Mouse (Mus musculus) limb, embryonic 14.5 days (tissue): Measurements from ENCODE around the gene Mon2. TPM values are rescaled to one million over a fixed set of nuclear protein-coding genes. Genes with fewer than 3 reads are reported as not detected.
A peak's percentile ranks its signal among the peaks of the same experiment; 100 is the strongest.

ENCODE experiments used
- ATAC-seq: fragments of 200-750 bp; cut with Nextera tagmentation; 2 replicates; pipeline ENCODE4 v1.8.0; 2017; ENCODE audit warnings: low read depth, moderate number of reproducible peaks, moderate TSS enrichment; ENCODE audit not compliant: low FRiP score
- DNase-seq: peaks from one replicate; pipeline ENCODE4 v3.0.0-alpha.2; 2015; ENCODE audit warnings: low spot score
- H3K27ac ChIP-seq: fragments of 300-500 bp; sonication (generic); replicated peaks from 2 replicates; pipeline ENCODE4 v1.5.1; 2014; ENCODE audit warnings: low read depth, mild to moderate bottlenecking, low read length, moderate library complexity, mixed read lengths
- H3K27me3 ChIP-seq: fragments of 300-500 bp; sonication (generic); 2 replicates; pipeline ENCODE4 v1.6.1; 2014; ENCODE audit warnings: low read length, mixed read lengths; ENCODE audit not compliant: control insufficient read depth, insufficient read depth
- H3K36me3 ChIP-seq: fragments of 300-500 bp; sonication (generic); 2 replicates; pipeline ENCODE4 v1.6.1; 2014; ENCODE audit warnings: mild to moderate bottlenecking, low read length, moderate library complexity, mixed read lengths; ENCODE audit not compliant: control insufficient read depth, insufficient read depth
- H3K4me1 ChIP-seq: fragments of 300-500 bp; sonication (generic); 2 replicates; pipeline ENCODE4 v1.6.1; 2014; ENCODE audit warnings: antibody characterized with exemption, low read length, mixed read lengths; ENCODE audit not compliant: control insufficient read depth, insufficient read depth
- H3K4me2 ChIP-seq: fragments of 300-500 bp; sonication (generic); replicated peaks from 2 replicates; pipeline ENCODE4 v1.6.1; 2014; ENCODE audit warnings: low read depth, mild to moderate bottlenecking, low read length, moderate library complexity; ENCODE audit not compliant: severe bottlenecking
- H3K4me3 ChIP-seq: fragments of 300-500 bp; sonication (generic); replicated peaks from 2 replicates; pipeline ENCODE4 v1.5.1; 2014; ENCODE audit warnings: low read length
- H3K9ac ChIP-seq: fragments of 300-500 bp; sonication (generic); 2 replicates; pipeline ENCODE4 v1.6.1; 2014; ENCODE audit warnings: mild to moderate bottlenecking, low read depth, low read length, moderate library complexity; ENCODE audit not compliant: severe bottlenecking
- H3K9me3 ChIP-seq: fragments of 300-500 bp; sonication (generic); 2 replicates; pipeline ENCODE4 v1.6.1; 2016; ENCODE audit warnings: low read length; ENCODE audit not compliant: control insufficient read depth
- POLR2A ChIP-seq: fragments of 200-500 bp; IDR thresholded peaks from 2 replicates; pipeline ENCODE4 v1.8.0; 2012; ENCODE audit warnings: inconsistent platforms, mild to moderate bottlenecking, moderate library complexity, borderline replicate concordance; ENCODE audit not compliant: insufficient read depth, insufficient read length; ENCODE audit errors: extremely low read depth
- WGBS: fragments of 180-500 bp; shearing (Covaris S2); extraction: QIAGEN DNeasy Blood & Tissue Kit; methylation state at CpG from one replicate; pipeline ENCODE4 v1.1.7; 2014; 5-methylcytosine and 5-hydroxymethylcytosine counted together
- polyA plus RNA-seq, 2 experiments: library from polyadenylated mRNA; depleted of rRNA in 1 of 2; stranded (reverse) in 1 of 2; unstranded in 1 of 2; fragments of >200 nt; fragmentation: Nextera tagmentation in 1 of 2; extraction: Ambion mirVana in 1 of 2; gene quantifications; 2 replicates each; pipeline versions ENCODE4 v1.2.1 to v1.2.3; 2012 to 2014

Gene Mon2
- polyA plus RNA-seq, 2 experiments = 46.3 to 83.3 TPM

DNA sequence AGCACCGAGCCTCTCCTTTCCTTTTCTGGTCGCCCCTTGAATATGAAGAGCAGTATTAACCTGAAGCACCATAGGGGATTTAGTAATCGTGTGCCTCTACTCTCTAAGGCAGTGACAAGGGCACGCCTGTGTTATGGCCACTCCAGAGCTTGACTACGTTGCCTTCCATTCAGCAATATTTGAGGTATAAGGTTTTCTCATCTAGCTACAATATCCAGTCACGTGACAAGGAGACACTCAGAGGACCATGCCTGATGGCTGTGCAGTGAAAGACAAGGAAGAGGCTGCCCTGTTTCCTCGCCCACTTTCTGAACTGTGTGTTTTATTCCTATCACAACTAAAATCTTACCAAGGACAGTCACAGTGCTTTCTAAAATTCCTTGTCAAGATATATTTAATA, 87.9 kb downstream of the Mon2 start:
- H3K4me2 ChIP-seq = peak overlapping the region; percentile 9; the same call in 1 of the 2 replicates
- no peaks in the 10 kb centered on the region for H3K27me3 ChIP-seq
- DNase-seq = no peak
- H3K9me3 ChIP-seq = no peaks in the 10 kb centered on the region
- H3K9ac ChIP-seq = peak overlapping the region; percentile 28; the same call in 1 of the 2 replicates
- peaks cover 19% of the 10 kb centered on the region for H3K4me1 ChIP-seq
- H3K27ac ChIP-seq = no peak overlapping the region
- H3K4me3 ChIP-seq = no peak overlapping the region
- ATAC-seq = no peak
- H3K36me3 ChIP-seq = peaks cover 15% of the 10 kb centered on the region
- TF ChIP-seq POLR2A = no peak
- 74% methylated on average over 7 of the region's 7 CpGs for WGBS

DNA sequence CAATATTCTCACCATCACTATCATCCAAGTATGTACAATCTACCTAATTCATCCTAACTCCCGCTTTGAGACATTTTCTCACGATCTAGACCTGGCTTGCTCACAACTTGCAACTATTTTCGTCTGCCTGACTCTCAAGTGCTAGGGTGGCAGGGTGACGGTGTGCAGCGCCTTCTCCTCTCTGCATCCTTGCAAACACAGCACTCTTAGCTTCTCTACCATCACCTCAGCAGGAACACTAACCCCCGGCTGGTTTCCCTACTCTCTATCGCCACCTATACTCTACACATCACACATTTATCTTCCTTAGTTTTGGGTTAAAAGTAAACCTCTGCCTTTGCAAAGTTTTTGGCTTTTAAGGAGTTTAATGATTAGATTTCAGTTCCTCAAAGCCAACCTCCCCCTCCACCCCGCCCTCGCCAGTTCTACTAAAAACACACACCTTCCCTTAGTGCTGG, 88.6 kb downstream of the Mon2 start:
- peak overlapping the region; percentile 9 for H3K4me2 ChIP-seq
- 0 out of 2 replicates have a peak overlapping the region, but pooled peaks have one; percentile 33 for H3K27ac ChIP-seq
- DNase-seq (peak; percentile 70), ATAC-seq (no peak)
- no peaks in the 10 kb centered on the region for H3K27me3 ChIP-seq
- H3K4me3 ChIP-seq = no peak overlapping the region
- WGBS = 20% methylated on average over 9 of the region's 9 CpGs
- no peak for TF ChIP-seq POLR2A
- peak overlapping the region; percentile 28; the same call in 1 of the 2 replicates for H3K9ac ChIP-seq
- peaks cover 23% of the 10 kb centered on the region for H3K4me1 ChIP-seq
- H3K9me3 ChIP-seq = no peaks in the 10 kb centered on the region
- peaks cover 16% of the 10 kb centered on the region for H3K36me3 ChIP-seq

DNA sequence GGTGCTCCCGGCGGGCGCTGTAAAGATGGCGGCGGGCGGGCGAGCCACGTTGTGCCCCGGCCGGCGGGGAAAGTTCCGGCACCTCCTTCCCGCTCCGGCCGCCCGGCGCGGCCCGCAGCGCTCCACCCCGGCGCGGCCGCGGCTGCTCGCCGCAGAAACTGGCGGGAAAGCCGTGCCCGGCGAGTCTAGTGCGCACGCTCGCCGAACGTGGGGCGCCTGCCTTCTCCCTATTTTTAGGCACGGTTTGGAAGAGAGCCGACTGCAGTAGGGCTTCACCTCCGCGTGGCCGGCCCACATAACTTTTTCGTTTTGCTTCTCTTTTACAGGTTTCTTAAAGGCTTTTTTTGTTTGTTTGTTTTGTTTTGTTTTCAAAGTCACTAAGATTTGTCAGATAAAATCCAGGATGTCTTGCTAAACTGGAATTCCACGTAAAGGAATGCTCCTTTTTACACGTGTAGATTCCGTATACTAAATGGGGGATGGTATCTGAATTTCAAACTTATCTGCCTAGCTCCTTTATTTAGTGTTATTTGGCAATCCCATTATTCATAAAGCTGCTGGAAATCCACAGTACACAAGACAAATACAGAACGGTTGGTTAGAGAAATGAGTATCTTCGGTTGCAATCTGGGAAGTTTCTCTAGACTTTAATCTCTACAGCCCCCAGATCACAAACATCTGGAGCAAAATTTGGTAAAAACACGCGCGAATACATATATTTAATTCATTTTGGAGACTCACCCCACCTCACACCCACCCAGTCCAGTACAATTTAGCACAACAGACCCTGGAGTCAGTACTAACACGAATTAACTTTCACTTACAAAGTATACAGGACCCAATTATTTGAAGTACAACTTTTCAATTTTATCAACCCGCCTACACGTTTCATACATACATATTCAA, 89.7 kb downstream of the Mon2 start:
- H3K9me3 ChIP-seq = no peaks in the 10 kb centered on the region
- WGBS = 9% methylated on average over 43 of the region's 54 CpGs

DNA sequence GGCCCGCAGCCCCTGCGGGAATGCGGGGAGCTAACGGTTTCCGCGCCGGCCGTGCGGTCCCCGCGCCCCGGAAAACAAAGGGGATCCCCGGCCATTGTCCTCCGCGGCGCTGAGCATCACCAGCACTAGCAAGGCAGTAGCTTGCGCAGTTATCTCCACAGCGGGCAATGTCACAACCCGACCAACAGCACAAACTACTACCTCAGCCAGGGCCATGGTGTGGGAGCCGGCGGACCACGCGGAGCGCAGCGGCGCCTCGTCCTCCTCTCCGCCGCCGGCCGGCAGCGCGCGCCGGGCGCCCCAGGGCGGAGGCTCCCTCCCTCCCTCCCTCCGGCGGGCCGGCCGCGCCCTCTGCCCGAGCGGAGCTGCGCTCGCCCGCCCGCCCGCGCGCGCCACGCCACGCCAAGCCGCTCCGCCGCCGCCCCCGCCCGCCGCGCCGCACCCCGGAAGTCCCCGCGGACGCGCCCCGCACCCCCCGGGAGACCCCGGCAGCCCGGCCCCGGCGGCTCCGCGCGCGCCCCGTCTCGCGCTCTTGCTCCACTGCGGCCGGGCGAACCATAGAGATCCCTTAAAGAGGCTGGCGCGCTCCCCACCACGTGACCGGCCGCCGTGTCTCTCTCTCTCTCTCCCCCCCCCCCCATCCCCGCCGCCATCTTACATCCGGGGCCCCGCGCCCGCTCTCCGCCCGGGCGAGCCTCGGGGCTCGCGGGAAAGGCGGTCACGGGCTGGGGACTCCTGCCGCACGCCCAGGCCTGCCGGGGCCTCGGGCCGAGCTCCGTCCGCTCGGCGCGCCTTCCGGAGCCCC, 90.6 kb downstream of the Mon2 start:
- H3K4me2 ChIP-seq = peak overlapping the region; percentile 57
- DNase-seq = peak; percentile 91
- WGBS = under 1% methylated on average over 59 of the region's 115 CpGs
- H3K27me3 ChIP-seq = no peaks in the 10 kb centered on the region
- H3K36me3 ChIP-seq = peaks cover 21% of the 10 kb centered on the region
- peak overlapping the region; percentile 98 for H3K4me3 ChIP-seq
- peak overlapping the region; percentile 100 for H3K9ac ChIP-seq
- TF ChIP-seq POLR2A = peak; percentile 17; the same call in 1 of the 2 replicates
- H3K27ac ChIP-seq = peak overlapping the region; percentile 100
- peaks cover 23% of the 10 kb centered on the region for H3K4me1 ChIP-seq
- peak; percentile 91 for ATAC-seq
- no peaks in the 10 kb centered on the region for H3K9me3 ChIP-seq

More for the DNA sequence above, 89.7 kb downstream of the Mon2 start:
- peaks cover 23% of the 10 kb centered on the region for H3K4me1 ChIP-seq
- H3K9ac ChIP-seq = peak overlapping the region; percentile 100
- TF ChIP-seq POLR2A = peak; percentile 46; the same call in 1 of the 2 replicates
- H3K4me2 ChIP-seq = peak overlapping the region; percentile 57
- peaks cover 21% of the 10 kb centered on the region for H3K36me3 ChIP-seq
- H3K27ac ChIP-seq = peak overlapping the region; percentile 100
- DNase-seq (peak; percentile 80), ATAC-seq (peak; percentile 63; the same call in 1 of the 2 replicates)
- no peaks in the 10 kb centered on the region for H3K27me3 ChIP-seq
- H3K4me3 ChIP-seq = peak overlapping the region; percentile 98

DNA sequence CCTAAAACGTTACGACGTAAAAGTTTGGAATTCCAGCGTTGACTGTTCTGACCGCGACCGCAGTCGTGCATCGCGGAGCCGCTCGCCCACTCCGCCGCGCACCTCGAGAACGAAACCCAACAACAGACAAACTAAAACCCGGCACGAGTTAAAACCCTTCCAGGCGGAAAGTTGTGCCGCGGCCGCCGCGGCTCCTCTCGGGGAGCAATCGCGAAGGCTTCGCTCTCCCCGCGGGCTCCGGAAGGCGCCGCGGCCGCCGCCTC, 91.1 kb downstream of the Mon2 start:
- Histone ChIP-seq H3K9me3 (no peaks in the 10 kb centered on the region), H3K27ac (peak overlapping the region; percentile 100)

More for the DNA sequence above, 91.1 kb downstream of the Mon2 start:
- peaks cover 23% of the 10 kb centered on the region for H3K36me3 ChIP-seq
- DNase-seq (no peak), ATAC-seq (no peak)
- peaks cover 23% of the 10 kb centered on the region for H3K4me1 ChIP-seq
- peak overlapping the region; percentile 57 for H3K4me2 ChIP-seq
- no peaks in the 10 kb centered on the region for H3K27me3 ChIP-seq
- peak overlapping the region; percentile 98 for H3K4me3 ChIP-seq
- WGBS = under 1% methylated on average over 31 of the region's 37 CpGs
- TF ChIP-seq POLR2A = no peak
- peak overlapping the region; percentile 100 for H3K9ac ChIP-seq
